Mouse (Mus musculus) neural tube, embryonic 14.5 days (tissue): ENCODE measurements around the gene Gna12. TPM values are rescaled to one million over a fixed set of nuclear protein-coding genes. Genes with fewer than 3 reads are reported as not detected.
A peak's percentile ranks its signal among the peaks of the same experiment; 100 is the strongest.

Experiments
- ATAC-seq: fragments of 200-750 bp; cut with Nextera tagmentation; 2 replicates; pipeline ENCODE4 v1.8.0; 2017; ENCODE audit warnings: low read depth, mild to moderate bottlenecking, moderate TSS enrichment, moderate library complexity
- H3K27ac ChIP-seq: fragments of 300-500 bp; sonication (generic); 2 replicates; pipeline ENCODE4 v1.5.1; 2014; ENCODE audit warnings: low read depth, mild to moderate bottlenecking, control low read depth, low read length, moderate library complexity, mixed read lengths
- H3K27me3 ChIP-seq: fragments of 300-500 bp; sonication (generic); 2 replicates; pipeline ENCODE4 v1.6.1; 2014; ENCODE audit warnings: low read length; ENCODE audit not compliant: control insufficient read depth, insufficient read depth
- H3K36me3 ChIP-seq: fragments of 300-500 bp; sonication (generic); 2 replicates; pipeline ENCODE4 v1.6.1; 2014; ENCODE audit warnings: low read length, mixed read lengths; ENCODE audit not compliant: control insufficient read depth, insufficient read depth
- H3K4me1 ChIP-seq: fragments of 300-500 bp; sonication (generic); 2 replicates; pipeline ENCODE4 v1.6.1; 2014; ENCODE audit warnings: low read length; ENCODE audit not compliant: control insufficient read depth, insufficient read depth
- H3K4me2 ChIP-seq: fragments of 300-500 bp; sonication (generic); 2 replicates; pipeline ENCODE4 v1.6.1; 2014; ENCODE audit warnings: mild to moderate bottlenecking, low read depth, low read length, control low read depth
- H3K4me3 ChIP-seq: fragments of 300-500 bp; sonication (generic); 2 replicates; pipeline ENCODE4 v1.5.1; 2014; ENCODE audit warnings: low read depth, low read length, control low read depth, mixed read lengths
- H3K9ac ChIP-seq: fragments of 300-500 bp; sonication (generic); replicated peaks from 2 replicates; pipeline ENCODE4 v1.6.1; 2014; ENCODE audit warnings: low read depth, mild to moderate bottlenecking, control low read depth, low read length, mixed read lengths
- H3K9me3 ChIP-seq: fragments of 300-500 bp; sonication (generic); 2 replicates; pipeline ENCODE4 v1.6.1; 2016; ENCODE audit warnings: low read length; ENCODE audit not compliant: control insufficient read depth
- WGBS: fragments of 180-500 bp; shearing (Covaris S2); extraction: QIAGEN DNeasy Blood & Tissue Kit; methylation state at CpG from one replicate; pipeline ENCODE4 v1.1.7; 2014; 5-methylcytosine and 5-hydroxymethylcytosine counted together
- polyA plus RNA-seq: library from polyadenylated mRNA; unstranded; fragments of >200 nt; fragmentation: Nextera tagmentation; extraction: Ambion mirVana; gene quantifications from 2 replicates; pipeline ENCODE4 v1.2.1, GENCODE M21; 2014

Gna12 gene
- 17.0 and 19.5 TPM in 2 replicates for polyA plus RNA-seq

DNA sequence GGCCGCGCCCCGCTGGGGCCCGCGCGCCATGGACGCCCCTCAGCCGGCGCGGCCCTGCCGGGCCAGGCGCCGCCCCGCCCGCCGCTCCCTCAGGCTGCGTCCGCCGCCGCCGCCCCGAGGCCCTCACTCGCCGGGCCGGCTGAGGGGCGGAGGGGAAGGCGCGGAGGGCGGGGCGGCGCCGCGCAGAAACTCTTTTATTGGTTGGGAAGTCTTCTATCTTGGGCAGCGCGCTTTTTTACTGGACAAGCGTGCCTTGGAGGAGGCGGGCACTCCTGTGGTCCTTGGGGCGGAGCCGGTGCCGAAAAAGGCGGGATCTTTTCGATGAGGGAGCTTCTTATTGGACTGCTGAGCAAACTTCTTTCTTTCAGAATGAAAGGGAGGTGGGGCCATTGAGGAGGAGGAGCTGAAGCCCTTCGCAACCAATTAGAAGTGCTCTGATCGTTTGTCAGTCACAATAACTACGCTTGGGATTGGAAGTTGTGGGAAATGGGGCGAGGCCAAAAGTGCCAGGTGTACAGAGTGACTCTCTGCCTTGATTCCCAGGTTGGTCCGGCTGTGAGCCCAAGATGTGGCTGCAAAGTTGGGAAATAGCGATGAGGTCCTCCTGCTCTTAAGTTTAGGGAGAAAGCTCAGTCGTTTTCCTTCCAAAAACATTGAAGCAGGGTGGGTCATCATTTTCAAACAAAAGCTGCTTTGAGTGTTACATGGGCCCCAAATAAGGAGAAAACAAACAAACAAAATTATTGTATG, at the start of gene Gna12:
Gna12 (minus strand) TSS at position 118 of the 750 bp plus-strand sequence.
- 1% methylated on average over 47 of the region's 49 CpGs for WGBS

DNA sequence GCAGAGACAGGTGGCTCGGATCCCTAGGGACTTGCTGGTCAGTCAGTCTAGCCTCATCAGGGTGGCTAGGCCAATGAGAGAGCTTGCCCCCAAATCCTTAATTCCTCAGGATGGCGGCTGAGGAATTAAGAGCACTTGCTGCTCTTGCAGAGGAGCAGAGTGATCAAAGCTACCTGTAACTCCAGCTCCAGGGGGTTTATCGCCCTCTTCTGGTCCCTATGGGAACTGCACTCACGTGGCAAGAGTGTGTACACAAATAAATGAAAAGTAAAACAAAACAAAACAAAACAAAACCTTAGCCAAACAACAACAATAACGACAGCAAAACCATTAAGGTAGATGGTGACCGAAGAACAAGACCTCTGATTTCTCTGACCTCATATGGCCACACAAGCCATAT, 48.4 kb upstream of the Gna12 start:
- 69% methylated on average over 6 of the region's 6 CpGs for WGBS
- no peaks in the 10 kb centered on the region for H3K9me3 ChIP-seq
- ATAC-seq = no peak

More for the DNA sequence above, at the start of gene Gna12:
- Histone ChIP-seq H3K4me1 (peaks cover 29% of the 10 kb centered on the region), H3K27me3 (no peaks in the 10 kb centered on the region), H3K36me3 (no peaks in the 10 kb centered on the region), H3K4me2 (peak within 1 kb of the TSS; percentile 76), H3K4me3 (peak within 1 kb of the TSS; percentile 84), H3K9me3 (no peaks in the 10 kb centered on the region), H3K27ac (peak within 1 kb of the TSS; percentile 81), H3K9ac (peak within 1 kb of the TSS; percentile 87)
- ATAC-seq = peak; percentile 99

DNA sequence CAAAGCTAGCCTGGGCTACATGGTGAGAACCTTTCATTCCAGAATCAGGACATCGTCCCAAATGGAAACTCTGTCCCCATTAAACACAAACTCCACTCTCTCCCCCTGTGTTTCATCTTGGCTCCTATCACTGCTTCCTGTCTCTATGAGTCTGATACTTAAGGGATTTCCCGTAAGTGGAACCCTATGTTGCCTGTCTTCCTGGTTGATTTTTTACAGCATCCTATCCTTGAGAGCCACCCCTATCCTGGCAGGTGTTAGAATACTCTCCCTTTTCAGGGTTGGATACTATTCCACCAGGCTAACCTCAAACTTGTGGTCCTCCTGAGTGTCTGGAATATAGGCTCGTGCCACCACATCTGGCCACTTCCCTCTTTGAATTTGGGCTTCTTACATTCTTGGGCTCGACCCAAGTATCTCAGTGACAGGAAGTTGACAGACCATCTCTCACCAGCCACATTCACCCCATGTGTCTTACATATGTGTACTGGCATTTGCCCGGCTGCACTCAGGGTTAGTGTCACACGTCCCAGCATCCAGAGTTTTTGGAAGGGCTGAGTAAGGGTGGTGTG, 43.6 kb upstream of the Gna12 start:
- no peak overlapping the region for H3K4me2 ChIP-seq
- H3K27me3 ChIP-seq = no peaks in the 10 kb centered on the region
- H3K9me3 ChIP-seq = no peaks in the 10 kb centered on the region
- H3K27ac ChIP-seq = no peak overlapping the region
- 87% methylated on average over 6 of the region's 6 CpGs for WGBS
- no peak overlapping the region for H3K4me3 ChIP-seq
- no peak for ATAC-seq
- no peak overlapping the region for H3K9ac ChIP-seq
- no peaks in the 10 kb centered on the region for H3K36me3 ChIP-seq
- no peaks in the 10 kb centered on the region for H3K4me1 ChIP-seq

More for the DNA sequence above, 48.4 kb upstream of the Gna12 start:
- Histone ChIP-seq H3K4me2 (no peak overlapping the region), H3K27ac (no peak overlapping the region), H3K36me3 (no peaks in the 10 kb centered on the region), H3K9ac (no peak overlapping the region), H3K4me3 (no peak overlapping the region), H3K27me3 (no peaks in the 10 kb centered on the region), H3K4me1 (no peaks in the 10 kb centered on the region)

DNA sequence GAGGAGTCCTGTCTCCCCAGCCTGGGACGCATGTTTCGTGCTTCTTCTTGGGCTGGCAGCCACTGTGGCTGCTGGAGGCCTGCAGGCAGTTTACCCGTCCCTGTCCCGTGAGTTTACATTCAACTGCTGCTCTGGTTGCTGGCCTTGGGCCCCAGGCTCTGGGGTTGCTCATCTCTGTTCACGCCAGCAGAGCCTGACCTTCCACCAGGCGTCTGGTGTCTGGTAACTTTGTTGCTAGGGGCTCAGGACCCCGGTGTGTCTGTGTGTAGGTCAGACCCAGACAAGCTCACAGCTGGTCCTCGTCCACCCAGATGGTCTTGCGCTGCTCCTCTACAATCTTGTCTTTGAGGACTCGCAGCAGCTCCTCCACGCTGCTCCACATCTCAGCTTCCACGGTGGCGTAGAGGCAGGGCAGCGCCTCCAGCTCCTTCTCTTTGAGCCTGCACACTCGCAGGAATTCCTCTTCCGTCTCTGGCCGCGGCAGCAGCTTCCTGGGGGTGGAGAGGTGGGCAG, 42.9 kb upstream of the Gna12 start:
- no peak overlapping the region for H3K4me3 ChIP-seq
- 0 out of 2 replicates have a peak overlapping the region, but pooled peaks have one; percentile 4 for H3K4me2 ChIP-seq
- WGBS = 19% methylated on average over 18 of the region's 18 CpGs
- H3K9me3 ChIP-seq = no peaks in the 10 kb centered on the region
- H3K27me3 ChIP-seq = no peaks in the 10 kb centered on the region
- no peaks in the 10 kb centered on the region for H3K36me3 ChIP-seq
- no peaks in the 10 kb centered on the region for H3K4me1 ChIP-seq
- H3K27ac ChIP-seq = no peak overlapping the region
- H3K9ac ChIP-seq = no peak overlapping the region
- no peak for ATAC-seq

DNA sequence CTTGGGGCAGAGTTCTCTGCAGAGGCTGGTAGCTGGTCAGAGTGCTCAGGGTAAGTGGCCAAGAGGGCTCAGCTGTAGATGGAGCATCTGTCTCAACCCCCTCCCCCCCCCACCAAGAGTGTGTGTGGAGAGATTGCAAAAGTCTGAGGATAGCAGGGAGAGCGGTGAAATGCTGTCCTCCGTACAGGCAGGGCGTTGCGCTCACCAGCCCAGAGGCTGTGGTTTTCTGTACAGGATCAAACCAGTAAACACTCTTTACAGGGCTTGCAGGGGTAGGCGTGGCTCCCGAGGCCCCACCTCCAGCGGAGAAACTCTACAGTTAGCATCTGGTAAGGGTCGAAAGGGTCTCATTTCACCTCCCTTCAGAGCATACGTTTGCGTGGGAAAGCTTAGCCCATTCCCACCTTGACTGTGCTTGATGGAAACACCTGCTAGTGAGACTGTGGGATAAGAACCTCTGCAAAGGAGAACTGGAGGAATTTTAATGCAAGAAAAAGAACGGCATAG, 42.4 kb upstream of the Gna12 start:
- no peak overlapping the region for H3K27ac ChIP-seq
- H3K9me3 ChIP-seq = no peaks in the 10 kb centered on the region
- ATAC-seq = no peak
- H3K27me3 ChIP-seq = no peaks in the 10 kb centered on the region
- no peak overlapping the region for H3K4me2 ChIP-seq
- 25% methylated on average over 11 of the region's 11 CpGs for WGBS
- no peaks in the 10 kb centered on the region for H3K36me3 ChIP-seq
- no peak overlapping the region for H3K4me3 ChIP-seq
- no peak overlapping the region for H3K9ac ChIP-seq
- no peaks in the 10 kb centered on the region for H3K4me1 ChIP-seq

DNA sequence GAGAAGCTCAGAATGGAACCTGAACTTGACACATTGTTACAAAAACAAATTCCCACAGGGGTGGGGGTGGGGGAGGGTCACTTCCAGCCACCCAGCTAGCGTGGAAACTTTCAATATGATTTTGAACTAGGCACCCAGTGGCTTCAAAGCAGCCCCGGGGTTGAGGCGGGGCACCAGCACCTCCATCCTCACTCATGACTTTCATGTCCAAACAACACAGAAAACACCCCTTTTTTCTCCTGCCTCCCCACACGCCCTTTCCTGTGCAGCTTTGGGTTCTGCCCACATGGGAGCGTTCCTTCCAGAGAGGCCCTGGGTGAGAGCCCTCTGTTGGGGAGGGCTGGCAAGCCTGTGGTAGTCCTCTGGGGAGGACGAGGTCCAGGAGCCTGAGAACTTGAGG, 41.0 kb upstream of the Gna12 start:
- Histone ChIP-seq H3K9ac (no peak overlapping the region), H3K4me3 (no peak overlapping the region), H3K9me3 (no peaks in the 10 kb centered on the region), H3K27me3 (no peaks in the 10 kb centered on the region), H3K36me3 (no peaks in the 10 kb centered on the region), H3K27ac (no peak overlapping the region), H3K4me1 (no peaks in the 10 kb centered on the region), H3K4me2 (no peak overlapping the region)
- WGBS = 70% methylated on average over 6 of the region's 6 CpGs
- no peak for ATAC-seq

GRCm38 (mm10) chr5:140869034-140869433, 38.8 kb upstream of the Gna12 start:
- 66% methylated on average over 2 of the region's 2 CpGs for WGBS
- Histone ChIP-seq H3K9ac (no peak overlapping the region), H3K4me3 (no peak overlapping the region)

GRCm38 (mm10) chr5:140859730-140860129, 29.5 kb upstream of the Gna12 start:
- Histone ChIP-seq H3K9me3 (no peaks in the 10 kb centered on the region), H3K4me3 (no peak overlapping the region), H3K27me3 (no peaks in the 10 kb centered on the region), H3K4me1 (peaks cover 9% of the 10 kb centered on the region; the same call in 1 of the 2 replicates), H3K4me2 (no peak overlapping the region), H3K9ac (no peak overlapping the region), H3K27ac (no peak overlapping the region), H3K36me3 (no peaks in the 10 kb centered on the region)
- WGBS = 87% methylated on average over 5 of the region's 5 CpGs
- ATAC-seq = no peak

More at GRCm38 (mm10) chr5:140869034-140869433, 38.8 kb upstream of the Gna12 start:
- Histone ChIP-seq H3K27ac (no peak overlapping the region), H3K36me3 (no peaks in the 10 kb centered on the region), H3K4me2 (no peak overlapping the region), H3K4me1 (no peaks in the 10 kb centered on the region), H3K27me3 (no peaks in the 10 kb centered on the region), H3K9me3 (no peaks in the 10 kb centered on the region)
- no peak for ATAC-seq

- Histone ChIP-seq H3K36me3 (no peaks in the 10 kb centered on the region), H3K27ac (no peak overlapping the region), H3K9ac (no peak overlapping the region), H3K4me3 (no peak overlapping the region), H3K4me2 (no peak overlapping the region), H3K9me3 (no peaks in the 10 kb centered on the region), H3K4me1 (peaks cover 9% of the 10 kb centered on the region; the same call in 1 of the 2 replicates), H3K27me3 (no peaks in the 10 kb centered on the region)
- WGBS = 100% methylated on average over 3 of the region's 3 CpGs
- ATAC-seq = no peak
Measured at GRCm38 (mm10) chr5:140858335-140858734, 28.1 kb upstream of the Gna12 start.
